Mouse (Mus musculus): ENCODE measurements around the gene Prss22.
A peak's percentile ranks its signal among the peaks of the same experiment; 100 is the strongest.
"Not testable (repeated sequence)": the region's sequence is repeated elsewhere in the genome, so short reads cannot be mapped to it uniquely, and the experiment has no call there.

Gene Prss22

GRCm38 (mm10) chr17:23994667-23995066, 3.2 kb downstream of the Prss22 start:
- DNase-seq = no peak

- DNase-seq = peak; percentile 87
Observed at GRCm38 (mm10) chr17:23993559-23994428, 4.1 kb downstream of the Prss22 start.

DNA sequence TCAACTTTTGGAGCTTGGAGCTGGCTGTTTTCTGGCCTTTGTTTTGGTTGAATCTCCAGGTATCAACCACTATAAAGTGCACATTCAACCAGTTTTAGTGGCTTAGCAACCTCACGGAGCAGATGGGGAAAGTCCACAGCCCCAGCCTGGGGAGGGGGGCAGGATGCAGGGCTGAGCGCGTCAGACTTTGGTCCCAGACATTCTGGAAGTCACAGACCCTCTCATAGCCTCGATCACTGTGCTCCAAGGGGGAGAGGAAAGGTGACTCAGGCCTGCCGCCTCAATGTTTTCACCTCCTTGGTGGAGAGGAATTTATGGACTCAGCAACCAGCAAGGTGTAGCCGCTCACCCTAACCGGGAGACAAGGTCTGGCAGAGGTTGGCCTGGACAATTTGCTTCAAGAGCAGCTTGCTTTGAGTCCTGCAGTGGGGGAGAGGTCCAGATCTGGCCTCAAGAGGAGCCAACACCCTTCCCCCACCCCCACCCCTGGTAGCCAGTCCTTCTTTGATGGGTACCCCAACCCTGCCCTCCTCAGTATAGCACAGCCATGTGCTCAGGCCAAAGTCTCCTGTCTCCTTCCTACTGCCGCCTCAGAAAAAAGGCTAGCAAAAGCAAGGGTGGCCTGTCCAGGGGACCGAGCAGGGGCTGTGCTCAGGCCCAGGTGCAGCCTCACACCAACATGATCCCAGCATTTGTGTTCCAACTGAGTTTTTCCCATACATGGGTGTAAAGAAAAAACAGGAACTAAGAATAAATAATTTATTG, 4.9 kb downstream of the Prss22 start:
- DNase-seq = peak; percentile 80

DNA sequence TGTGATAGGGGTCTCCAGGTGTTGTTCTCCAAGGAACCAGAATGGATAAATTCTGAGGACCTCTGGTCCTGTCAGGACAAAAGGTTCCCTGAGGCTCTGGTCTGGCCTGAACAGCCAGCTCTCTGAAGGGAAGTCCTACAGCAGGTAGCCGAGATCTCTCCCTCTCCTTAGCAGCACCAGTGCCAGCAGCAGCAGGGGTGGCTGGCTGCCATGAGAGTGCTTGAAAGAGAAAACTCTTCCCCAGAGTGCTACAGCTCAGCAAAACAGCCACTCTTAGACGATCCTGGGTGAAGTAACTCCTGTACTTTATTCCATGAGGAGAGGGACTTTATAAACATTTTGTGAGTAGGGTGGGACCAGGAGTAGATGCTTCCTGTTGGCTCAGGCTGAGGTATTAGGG, 8.1 kb downstream of the Prss22 start:
- no peak for DNase-seq

DNA sequence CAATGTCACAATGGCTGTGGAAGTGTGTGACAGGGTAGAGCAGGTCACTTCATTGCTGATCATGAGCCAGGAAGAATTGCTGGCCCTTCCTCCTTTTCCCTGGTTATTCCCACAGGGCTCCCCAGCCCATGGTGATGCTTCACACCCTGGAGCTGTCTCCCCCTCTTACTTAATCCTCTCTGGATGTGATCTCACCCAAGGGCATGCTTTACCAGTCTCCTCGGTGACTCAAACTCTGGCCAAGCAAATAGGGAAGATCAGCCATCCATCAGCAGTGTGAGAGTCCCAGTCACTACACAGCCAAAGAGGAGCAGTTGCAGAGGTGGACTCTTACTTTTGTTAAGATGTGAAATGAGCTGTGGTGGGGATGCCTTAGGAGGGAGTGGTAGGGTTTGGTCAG, 12.9 kb downstream of the Prss22 start:
- no peak for DNase-seq

- DNase-seq = no peak
Observed at GRCm38 (mm10) chr17:23982912-23983311, 15.0 kb downstream of the Prss22 start.

DNA sequence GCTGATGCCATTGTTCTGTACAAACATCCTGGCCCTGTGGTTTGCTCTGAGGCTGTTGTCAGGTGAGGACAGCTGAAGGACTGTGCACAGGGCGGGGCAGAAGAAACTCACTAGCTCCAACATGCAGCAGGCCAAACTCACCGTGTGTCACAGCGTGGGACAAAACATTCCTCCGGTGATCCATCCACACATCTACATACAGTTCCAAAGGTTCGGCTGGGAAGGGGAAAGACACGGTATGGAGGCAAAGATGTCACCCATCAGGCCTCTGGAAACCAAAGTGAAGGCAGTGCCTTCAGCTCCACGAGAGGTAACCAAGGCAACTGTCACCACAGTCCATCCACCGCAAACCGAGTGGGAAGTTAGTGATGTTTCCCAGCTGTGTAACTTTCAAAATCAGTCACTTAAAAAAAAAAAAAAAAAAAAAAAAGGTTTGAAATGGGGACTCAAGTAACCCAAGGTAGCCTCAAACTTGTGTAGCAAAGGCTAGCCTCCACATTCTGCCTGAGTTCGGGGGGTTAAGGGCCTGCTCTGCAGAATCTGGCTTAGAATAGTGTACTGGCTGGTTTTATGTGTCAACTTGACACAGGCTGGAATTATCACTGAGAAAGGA, 17.5 kb downstream of the Prss22 start, which contains the start of gene Prss30:
Prss30 (minus strand) TSS at position 270 of the 613 bp plus-strand sequence.
- DNase-seq = no peak

DNA sequence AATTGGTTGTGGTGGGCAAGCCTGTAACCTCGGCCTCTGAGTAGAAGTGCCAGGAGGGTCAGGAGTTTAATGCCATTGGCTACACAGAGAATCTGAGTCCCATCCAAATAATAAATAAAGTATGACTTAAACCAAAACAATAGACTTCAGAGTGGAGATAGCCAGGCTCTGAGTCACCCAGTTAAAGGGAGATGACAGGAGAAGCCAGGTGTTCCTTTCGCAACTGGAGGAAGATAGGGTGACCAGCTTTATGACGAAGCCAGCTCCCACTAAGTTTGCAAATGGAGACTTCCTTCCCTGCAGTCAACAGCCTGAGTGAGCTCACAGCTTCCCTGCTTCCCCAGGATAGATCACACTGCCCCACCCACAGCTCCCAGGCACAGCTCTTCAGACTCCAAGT, 18.4 kb downstream of the Prss22 start:
- DNase-seq = no peak

DNA sequence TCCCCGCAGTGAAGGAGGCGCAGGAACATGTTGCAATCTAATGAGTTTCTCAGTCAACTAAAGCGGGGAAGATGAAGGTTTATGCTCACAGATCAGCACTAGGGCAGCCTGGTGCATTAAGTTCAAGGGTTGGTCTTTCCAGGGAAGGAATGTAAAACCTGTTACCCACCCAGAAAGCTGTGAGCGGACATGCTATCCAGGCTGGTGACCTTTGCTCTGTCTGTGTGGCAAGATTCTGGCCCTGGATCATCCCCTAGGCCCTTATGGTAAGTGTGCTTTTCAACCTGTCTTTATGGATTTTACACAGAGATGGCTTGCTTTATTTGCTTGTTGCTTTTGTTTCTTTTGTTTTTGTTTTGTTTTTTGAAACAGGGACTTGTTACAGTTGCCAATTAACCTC, 21.2 kb downstream of the Prss22 start:
- DNase-seq = peak; percentile 39

- no peak for DNase-seq
Observed at GRCm38 (mm10) chr17:23971315-23971714, 26.6 kb downstream of the Prss22 start.

DNA sequence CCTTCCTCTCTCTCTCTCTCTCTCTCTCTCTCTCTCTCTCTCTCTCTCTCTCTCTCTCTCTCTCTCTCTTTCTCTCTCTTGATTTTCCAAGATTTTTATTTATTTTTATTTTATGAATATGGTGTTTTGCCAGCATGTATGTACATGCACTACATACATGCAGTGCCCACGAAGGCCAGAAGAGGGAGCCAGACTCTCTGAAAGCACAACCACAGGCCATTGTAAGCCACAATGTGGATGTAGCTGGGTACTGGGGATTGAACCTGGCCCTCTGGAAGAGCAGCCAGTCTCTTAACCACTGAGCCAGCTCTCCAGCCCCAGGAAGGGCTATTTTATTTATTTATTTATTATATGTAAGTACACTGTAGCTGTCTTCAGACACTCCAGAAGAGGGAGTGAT, 28.7 kb downstream of the Prss22 start:
- DNase-seq = peak; percentile 67

DNA sequence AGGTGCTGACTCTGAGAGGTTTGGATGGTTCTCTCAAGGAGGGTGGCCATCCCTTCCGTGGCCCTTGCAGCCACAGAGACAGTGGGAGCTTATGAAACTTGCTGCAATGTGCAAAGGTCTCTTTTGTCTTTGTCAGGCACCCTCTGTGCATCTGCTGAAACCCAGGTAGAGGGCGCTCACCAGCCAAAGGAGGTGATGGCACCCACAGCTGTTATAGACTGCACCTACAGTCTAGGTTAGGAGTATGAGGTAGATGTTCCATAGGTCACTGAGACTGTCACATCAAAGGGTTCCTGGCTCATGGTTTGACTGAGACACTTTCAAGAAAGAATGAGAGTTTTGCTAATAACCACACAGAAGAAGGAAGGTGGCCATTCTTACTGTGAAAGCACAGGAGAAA, 29.1 kb downstream of the Prss22 start:
- peak; percentile 30 for DNase-seq

GRCm38 (mm10) chr17:23966658-23967401, 31.1 kb downstream of the Prss22 start:
- DNase-seq = peak; percentile 56

DNA sequence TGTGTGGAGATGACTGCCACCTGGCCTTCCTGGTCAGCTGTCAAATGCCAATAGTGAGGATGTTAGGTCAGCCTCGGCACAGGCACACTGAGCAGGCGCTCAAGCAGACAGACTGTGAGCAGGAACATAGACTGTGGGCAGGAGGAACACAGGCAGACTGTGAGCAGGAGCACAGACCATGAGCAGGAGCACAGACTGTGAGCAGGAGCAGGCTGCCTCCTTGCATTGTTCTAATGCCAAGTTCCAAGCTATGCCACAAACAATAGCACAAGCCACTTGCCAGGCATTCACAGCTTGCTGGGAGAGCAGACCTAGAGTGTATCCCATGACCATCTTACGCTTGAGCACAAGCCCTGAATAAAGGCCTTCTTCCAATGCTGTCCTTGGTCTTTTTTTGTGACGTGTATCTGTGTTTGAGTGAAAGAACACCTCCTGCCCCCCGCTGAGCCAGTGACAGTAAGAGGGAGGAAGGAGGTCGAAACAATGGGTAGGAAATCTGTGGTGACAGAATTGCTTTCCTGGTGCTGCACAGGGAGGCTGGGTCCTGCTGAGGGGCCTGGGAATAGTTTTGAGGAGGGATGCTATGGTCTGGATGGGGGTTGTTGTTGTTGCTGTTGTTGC, 32.0 kb downstream of the Prss22 start:
- DNase-seq = no peak

- no peak for DNase-seq
Observed at GRCm38 (mm10) chr17:23961573-23962122, 36.3 kb downstream of the Prss22 start.

DNA sequence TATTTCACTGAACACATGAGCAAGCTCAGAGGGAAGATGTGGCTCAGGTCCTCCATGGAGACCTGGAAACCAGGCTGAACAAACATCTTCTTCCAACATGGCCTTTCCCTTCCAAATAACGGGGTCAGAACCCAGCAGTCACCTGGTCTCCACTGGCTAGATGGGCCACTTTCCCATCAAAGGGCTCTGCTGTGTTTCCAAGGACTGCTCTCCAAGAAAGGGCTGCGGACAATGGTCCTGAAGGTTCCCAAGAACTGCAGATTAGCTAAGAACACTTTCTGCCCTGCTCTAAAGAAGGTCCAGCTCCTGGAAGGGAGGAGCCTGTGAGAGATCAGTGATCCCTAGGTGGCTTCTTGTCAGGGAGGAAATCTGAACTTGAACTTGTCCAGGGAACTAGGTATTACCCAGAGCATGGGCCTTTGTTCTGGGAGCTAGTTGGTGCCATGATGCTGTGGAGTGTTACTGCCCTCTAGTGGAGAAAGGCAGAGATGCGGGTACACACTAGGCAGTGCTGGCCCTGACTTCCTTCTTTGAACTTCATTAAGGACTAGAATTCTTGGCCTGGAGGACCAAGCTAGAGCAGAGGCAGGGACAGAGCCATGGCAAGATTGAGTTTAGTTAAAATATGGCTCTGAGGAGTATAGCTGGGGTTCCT, 37.7 kb downstream of the Prss22 start:
- peak; percentile 70 for DNase-seq

DNA sequence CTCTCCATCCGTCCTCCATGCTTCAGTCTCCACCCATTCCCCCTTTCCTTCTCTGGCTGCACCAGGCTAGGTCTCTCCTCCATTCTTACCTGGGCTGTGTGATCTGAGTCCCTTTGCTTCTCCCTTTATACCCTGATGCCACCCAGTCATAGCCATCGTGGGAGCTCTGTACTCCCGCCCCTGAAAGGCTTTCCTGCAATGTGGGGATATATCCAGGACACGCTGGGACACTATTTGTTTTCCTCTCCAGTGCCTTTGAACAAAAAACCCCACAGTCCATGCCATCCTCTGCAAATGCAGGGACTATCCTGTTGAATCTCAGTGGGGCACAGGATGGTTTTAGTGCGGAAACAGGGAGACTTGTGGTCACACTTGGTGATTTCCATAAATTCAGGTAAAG, 42.7 kb downstream of the Prss22 start, which contains the start of gene Sbpl:
Sbpl (minus strand) TSS at position 101 of the 400 bp plus-strand sequence.
- DNase-seq = no peak

GRCm38 (mm10) chr17:23950828-23951227, 47.1 kb downstream of the Prss22 start:
- not testable (repeated sequence) for DNase-seq

- no peak for DNase-seq
Observed at GRCm38 (mm10) chr17:23949068-23949467, 48.8 kb downstream of the Prss22 start.

DNA sequence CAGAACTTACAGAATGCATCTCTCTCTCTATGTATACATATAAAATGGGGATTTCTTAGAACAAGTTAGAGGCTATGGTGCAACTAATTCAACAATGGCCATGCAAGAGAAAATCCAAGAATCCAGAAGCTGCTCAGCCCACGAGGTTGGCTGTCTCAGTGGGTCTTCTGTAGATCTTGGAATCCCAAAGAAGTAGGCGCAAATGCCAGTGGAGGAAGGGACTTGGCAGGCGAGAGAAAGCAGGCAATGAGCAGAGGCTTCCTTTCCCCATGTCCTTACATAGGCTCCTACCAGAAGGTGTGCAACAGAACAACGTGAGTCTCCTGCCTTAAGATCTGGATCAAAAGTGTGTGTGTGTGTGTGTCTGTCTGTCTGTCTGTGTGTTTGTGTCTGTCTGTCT, 50.4 kb downstream of the Prss22 start:
- DNase-seq = not testable (repeated sequence)
